Mouse (Mus musculus) liver, postnatal 0 days (tissue): ENCODE results near the gene B3galnt1.

Experiments used
- CTCF ChIP-seq: sonication (generic); IDR thresholded peaks from 2 replicates; pipeline ENCODE4 v1.5.1; 2016; ENCODE audit warnings: antibody characterized with exemption, low read depth
- EP300 ChIP-seq: IDR thresholded peaks from 2 replicates; pipeline ENCODE4 v1.6.1; 2016; ENCODE audit warnings: antibody characterized with exemption, low read depth, mild to moderate bottlenecking

DNA sequence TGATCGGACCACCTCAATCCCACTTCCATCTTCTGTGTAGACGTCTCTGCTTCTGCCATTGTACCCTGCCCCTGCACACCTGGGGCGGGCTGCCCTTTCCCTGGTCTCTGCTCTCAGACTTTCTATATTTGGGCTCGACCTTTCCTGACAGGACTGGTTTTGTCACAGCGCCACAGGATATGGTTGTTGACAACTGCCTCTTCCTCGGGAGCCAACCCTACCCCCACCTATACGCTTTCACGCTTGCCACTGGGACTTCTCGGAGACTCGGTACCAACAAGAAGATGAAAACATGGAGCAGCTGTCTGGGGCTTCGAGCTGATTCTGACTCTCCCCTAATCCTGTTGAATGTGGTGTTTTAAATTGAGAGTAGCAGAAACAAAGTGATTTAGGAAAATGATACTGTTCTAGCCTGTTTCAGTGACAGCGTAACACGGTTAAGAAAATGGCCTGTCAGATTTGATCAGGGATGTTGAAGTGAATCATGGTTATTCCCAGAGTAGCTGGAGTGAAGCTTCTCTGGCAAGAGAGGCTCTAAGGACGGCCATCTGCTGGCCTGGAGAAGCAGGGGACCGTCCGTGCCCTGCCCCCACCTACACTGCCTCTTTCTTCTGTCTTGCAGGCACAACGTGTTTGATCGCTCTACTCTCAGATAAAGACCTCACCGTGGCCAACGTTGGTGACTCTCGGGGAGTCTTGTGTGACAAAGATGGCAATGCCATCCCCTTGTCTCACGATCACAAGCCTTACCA lies 49.9 kb downstream of the B3galnt1 start:
- TF ChIP-seq CTCF: no peak
- no peak for TF ChIP-seq EP300
